Mouse (Mus musculus): Measurements from ENCODE around the gene Abhd12b.

DNA sequence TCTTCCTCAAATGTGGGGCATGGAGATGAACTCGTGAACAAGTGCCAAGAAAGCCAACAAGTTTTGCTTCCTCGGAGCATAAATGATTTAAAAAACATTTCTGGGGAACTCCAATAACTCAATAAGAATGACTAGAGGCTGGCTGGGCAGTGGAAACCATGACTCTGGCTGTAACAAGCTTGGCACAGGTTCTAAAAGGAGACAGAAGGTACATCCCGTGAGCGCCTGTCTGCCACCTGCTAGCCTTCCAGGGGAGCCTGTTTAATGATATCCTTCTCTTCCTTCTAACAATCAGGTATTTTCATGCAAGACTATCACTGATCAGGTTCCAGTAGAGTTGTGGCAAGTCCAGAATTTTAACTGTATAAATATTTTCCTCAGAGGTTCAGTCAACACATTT is 58.6 kb downstream of the Abhd12b start:
- TF ChIP-seq POLR2A (IDR thresholded peaks at IDR 0.05; ENCODE audit: control insufficient read depth, low read depth, low read length), result no peak
- no peak for TF ChIP-seq CTCF (IDR thresholded peaks at IDR 0.05; ENCODE audit: control insufficient read depth, insufficient read depth, insufficient replicate concordance, low read depth, low read length)
